Mouse (Mus musculus) stomach, postnatal 0 days (tissue): ENCODE measurements around the gene Gpank1.

Source experiments
- CTCF ChIP-seq: IDR thresholded peaks from 2 replicates; pipeline ENCODE4 v1.5.1; 2016; ENCODE audit warnings: antibody characterized with exemption, low read depth, mild to moderate bottlenecking, moderate library complexity
- EP300 ChIP-seq: optimal IDR thresholded peaks from 2 replicates; pipeline ENCODE3; 2016; ENCODE audit warnings: antibody characterized with exemption

GRCm38 (mm10) chr17:35080248-35080647 is 41.0 kb upstream of the Gpank1 start:
- TF ChIP-seq EP300 = no peak
- TF ChIP-seq CTCF = no peak
